Comparison of ENCODE assay signal across 17 mouse cellular contexts in genomic region chr11:69863729-69864128, GRCm38 (mm10). TPM values are rescaled to one million over a fixed set of nuclear protein-coding genes. Genes with fewer than 3 reads are reported as not detected.
A peak's percentile ranks its signal among the peaks of the same experiment; 100 is the strongest.
DNase-seq lines count a peak whose midpoint lies in the region; ATAC-seq lines count a peak whose summit lies in the region.
"Not testable (repeated sequence)": the region's sequence is repeated elsewhere in the genome, so short reads cannot be mapped to it uniquely, and the experiment has no call there.
"Had no signal": no experiment of that assay in that cellular context is flagged by ENCODE, and none has a peak within 500 bp of the region (broad histone marks: within the 10 kb centered on the region; RNA-seq: fewer than 3 reads in every experiment).

No protein-coding gene starts in this region.

- H3K9me3 ChIP-seq in heart, embryonic 10.5 days; heart, embryonic 13.5 days; liver, embryonic 11.5 days (ENCODE audit: control insufficient read depth, low read length); liver, embryonic 13.5 days (replicated peaks); liver, embryonic 15.5 days (replicated peaks); midbrain, embryonic 10.5 days (replicated peaks): not testable (repeated sequence)

- H3K9ac ChIP-seq in heart, embryonic 13.5 days = not testable (repeated sequence)
- peak overlapping the region; percentile 55; the same call in 1 of the 2 replicates for H3K9ac ChIP-seq in liver, embryonic 11.5 days (ENCODE audit: low read depth, low read length)
- peak overlapping the region; percentile 74 for H3K9ac ChIP-seq in liver, embryonic 13.5 days
- H3K9ac ChIP-seq in liver, embryonic 15.5 days = peak overlapping the region; percentile 22; the same call in 1 of the 2 replicates

- not testable (repeated sequence) for ATAC-seq in heart, embryonic 13.5 days (ENCODE audit: extremely low read depth, insufficient number of reproducible peaks, low FRiP score, low TSS enrichment)
- peak; percentile 54; the same call in 1 of the 2 replicates for ATAC-seq in liver, embryonic 11.5 days (replicated peaks; ENCODE audit: low FRiP score)
- ATAC-seq in liver, embryonic 13.5 days (ENCODE audit: low read depth) = peak; percentile 66
- ATAC-seq in liver, embryonic 15.5 days (ENCODE audit: insufficient read depth) = peak; percentile 56

- 61% methylated on average over 3 of the region's 3 CpGs for WGBS in heart, embryonic 10.5 days
- 54% methylated on average over 3 of the region's 3 CpGs for WGBS in heart, embryonic 13.5 days
- WGBS in liver, embryonic 11.5 days = 64% methylated on average over 3 of the region's 3 CpGs
- WGBS in liver, embryonic 13.5 days (ENCODE audit: insufficient replicate concordance) = 67% methylated on average over 3 of the region's 3 CpGs
- WGBS in liver, embryonic 15.5 days (ENCODE audit: insufficient replicate concordance) = 68% methylated on average over 3 of the region's 3 CpGs
- 78% methylated on average over 3 of the region's 3 CpGs for WGBS in midbrain, embryonic 10.5 days

- H3K36me3 ChIP-seq in heart, embryonic 10.5 days; heart, embryonic 13.5 days; liver, embryonic 11.5 days (ENCODE audit: control insufficient read depth, insufficient read depth, low read length); liver, embryonic 13.5 days; liver, embryonic 15.5 days (replicated peaks); midbrain, embryonic 10.5 days: not testable (repeated sequence)

- DNase-seq in heart, embryonic 10.5 days (ENCODE audit: low spot score); liver, embryonic 11.5 days (ENCODE audit: low spot score); liver, embryonic 13.5 days; midbrain, embryonic 10.5 days (ENCODE audit: low spot score): not testable (repeated sequence)

- H3K4me3 ChIP-seq in heart, embryonic 10.5 days = 0 out of 2 replicates have a peak overlapping the region, but pooled peaks have one; percentile 12
- not testable (repeated sequence) for H3K4me3 ChIP-seq in heart, embryonic 13.5 days; liver, embryonic 11.5 days (ENCODE audit: low read depth, low read length); liver, embryonic 13.5 days (replicated peaks); liver, embryonic 15.5 days (replicated peaks); midbrain, embryonic 10.5 days

- H3K27me3 ChIP-seq in heart, embryonic 10.5 days (ENCODE audit: insufficient read depth, poor library complexity, severe bottlenecking) = peaks cover 14% of the 10 kb centered on the region
- peaks cover 14% of the 10 kb centered on the region for H3K27me3 ChIP-seq in heart, embryonic 13.5 days (replicated peaks)
- H3K27me3 ChIP-seq in liver, embryonic 11.5 days (replicated peaks; ENCODE audit: control insufficient read depth, insufficient read depth, low read length) = not testable (repeated sequence)
- H3K27me3 ChIP-seq in liver, embryonic 13.5 days = peaks cover 12% of the 10 kb centered on the region
- H3K27me3 ChIP-seq in liver, embryonic 15.5 days = peaks cover 13% of the 10 kb centered on the region
- peaks cover 14% of the 10 kb centered on the region for H3K27me3 ChIP-seq in midbrain, embryonic 10.5 days (ENCODE audit: low read depth, poor library complexity, severe bottlenecking)

- not testable (repeated sequence) for H3K4me2 ChIP-seq in heart, embryonic 13.5 days
- peak overlapping the region; percentile 33 for H3K4me2 ChIP-seq in liver, embryonic 11.5 days
- H3K4me2 ChIP-seq in liver, embryonic 13.5 days = peak overlapping the region; percentile 56
- H3K4me2 ChIP-seq in liver, embryonic 15.5 days = peak overlapping the region; percentile 48

- H3K4me1 ChIP-seq in heart, embryonic 10.5 days = peaks cover 16% of the 10 kb centered on the region
- H3K4me1 ChIP-seq in heart, embryonic 13.5 days = peaks cover 14% of the 10 kb centered on the region
- H3K4me1 ChIP-seq in liver, embryonic 11.5 days (replicated peaks; ENCODE audit: control insufficient read depth, insufficient read depth, low read length) = peaks cover 15% of the 10 kb centered on the region
- peaks cover 49% of the 10 kb centered on the region for H3K4me1 ChIP-seq in liver, embryonic 13.5 days (replicated peaks)
- H3K4me1 ChIP-seq in liver, embryonic 15.5 days (replicated peaks) = peaks cover 57% of the 10 kb centered on the region
- H3K4me1 ChIP-seq in midbrain, embryonic 10.5 days = peaks cover 15% of the 10 kb centered on the region

- H3K27ac ChIP-seq in heart, embryonic 10.5 days = peak overlapping the region; percentile 78
- H3K27ac ChIP-seq in heart, embryonic 13.5 days (replicated peaks) = peak overlapping the region; percentile 65
- not testable (repeated sequence) for H3K27ac ChIP-seq in liver, embryonic 11.5 days (ENCODE audit: low read depth, low read length)
- H3K27ac ChIP-seq in liver, embryonic 13.5 days = peak overlapping the region; percentile 89
- H3K27ac ChIP-seq in liver, embryonic 15.5 days (replicated peaks) = peak overlapping the region; percentile 81
- 0 out of 2 replicates have a peak overlapping the region, but pooled peaks have one; percentile 33 for H3K27ac ChIP-seq in midbrain, embryonic 10.5 days (replicated peaks)

RNA-seq across cellular contexts. Expression of gene Tnk1, which starts 5.2 kb away (rescaled TPM):
- 0.28 and 1.2 TPM in 2 replicates for polyA plus RNA-seq in heart, embryonic 10.5 days (2016; fragmentation: Nextera tagmentation; extraction: Ambion mirVana)
- polyA plus RNA-seq in heart, embryonic 13.5 days (2015; fragmentation: Nextera tagmentation; extraction: Ambion mirVana) = 0.38 and 0.56 TPM in 2 replicates
- 0.57 and 0.62 TPM in 2 replicates for polyA plus RNA-seq in liver, embryonic 11.5 days (2014; fragmentation: Nextera tagmentation; extraction: Ambion mirVana)
- 0.76 and 1.5 TPM in 2 replicates for polyA plus RNA-seq in liver, embryonic 13.5 days (2015; fragmentation: Nextera tagmentation; extraction: Ambion mirVana)
- 0.60 and 0.62 TPM in 2 replicates for polyA plus RNA-seq in liver, embryonic 15.5 days (2015; fragmentation: Nextera tagmentation; extraction: Ambion mirVana)
- polyA plus RNA-seq in midbrain, embryonic 10.5 days (2016; fragmentation: Nextera tagmentation; extraction: Ambion mirVana) = 0.41 and 0.44 TPM in 2 replicates
- polyA plus RNA-seq: activated CD4-positive, CD25-positive, alpha-beta regulatory T cell, adult 4 months; CD4-positive, CD25-positive, alpha-beta regulatory T cell, adult 4 months; Patski had no signal

RNA-seq across cellular contexts. Expression of gene Tmem95, which starts 14.1 kb away (rescaled TPM):
- not detected in 2 replicates for polyA plus RNA-seq in heart, embryonic 10.5 days (2016; fragmentation: Nextera tagmentation; extraction: Ambion mirVana)
- not detected in 2 replicates for polyA plus RNA-seq in heart, embryonic 13.5 days (2015; fragmentation: Nextera tagmentation; extraction: Ambion mirVana)
- polyA plus RNA-seq in liver, embryonic 11.5 days (2014; fragmentation: Nextera tagmentation; extraction: Ambion mirVana) = not detected in 2 replicates
- polyA plus RNA-seq in liver, embryonic 13.5 days (2015; fragmentation: Nextera tagmentation; extraction: Ambion mirVana) = not detected in 2 replicates
- polyA plus RNA-seq in liver, embryonic 15.5 days (2015; fragmentation: Nextera tagmentation; extraction: Ambion mirVana) = not detected in 2 replicates
- not detected in 2 replicates for polyA plus RNA-seq in midbrain, embryonic 10.5 days (2016; fragmentation: Nextera tagmentation; extraction: Ambion mirVana)
- polyA plus RNA-seq: activated CD4-positive, CD25-positive, alpha-beta regulatory T cell, adult 4 months; CD4-positive, CD25-positive, alpha-beta regulatory T cell, adult 4 months; cerebellum, adult 2 months; cortical plate, adult 2 months; embryonic facial prominence, embryonic 10.5 days; embryonic facial prominence, embryonic 12.5 days; embryonic facial prominence, embryonic 14.5 days; forebrain, embryonic 13.5 days; forebrain, embryonic 15.5 days; G1E had no signal

RNA-seq across cellular contexts. Expression of gene Kctd11, which starts 17.5 kb away (rescaled TPM):
- polyA plus RNA-seq in heart, embryonic 10.5 days (2016; fragmentation: Nextera tagmentation; extraction: Ambion mirVana) = 5.0 and 6.2 TPM in 2 replicates
- polyA plus RNA-seq in heart, embryonic 13.5 days (2015; fragmentation: Nextera tagmentation; extraction: Ambion mirVana) = 3.9 TPM in 2 replicates
- polyA plus RNA-seq in liver, embryonic 11.5 days (2014; fragmentation: Nextera tagmentation; extraction: Ambion mirVana) = 2.3 and 3.6 TPM in 2 replicates
- polyA plus RNA-seq in liver, embryonic 13.5 days (2015; fragmentation: Nextera tagmentation; extraction: Ambion mirVana) = 0.89 and 1.3 TPM in 2 replicates
- 1.2 and 1.4 TPM in 2 replicates for polyA plus RNA-seq in liver, embryonic 15.5 days (2015; fragmentation: Nextera tagmentation; extraction: Ambion mirVana)
- polyA plus RNA-seq in midbrain, embryonic 10.5 days (2016; fragmentation: Nextera tagmentation; extraction: Ambion mirVana) = 6.4 and 7.0 TPM in 2 replicates

RNA-seq across cellular contexts. Expression of gene Plscr3, which starts 17.6 kb away (rescaled TPM):
- 72.7 and 74.5 TPM in 2 replicates for polyA plus RNA-seq in heart, embryonic 10.5 days (2016; fragmentation: Nextera tagmentation; extraction: Ambion mirVana)
- 75.4 and 76.2 TPM in 2 replicates for polyA plus RNA-seq in heart, embryonic 13.5 days (2015; fragmentation: Nextera tagmentation; extraction: Ambion mirVana)
- polyA plus RNA-seq in liver, embryonic 11.5 days (2014; fragmentation: Nextera tagmentation; extraction: Ambion mirVana) = 63.5 and 70.1 TPM in 2 replicates
- polyA plus RNA-seq in liver, embryonic 13.5 days (2015; fragmentation: Nextera tagmentation; extraction: Ambion mirVana) = 28.0 and 29.9 TPM in 2 replicates
- polyA plus RNA-seq in liver, embryonic 15.5 days (2015; fragmentation: Nextera tagmentation; extraction: Ambion mirVana) = 26.1 and 28.0 TPM in 2 replicates
- 70.4 and 81.8 TPM in 2 replicates for polyA plus RNA-seq in midbrain, embryonic 10.5 days (2016; fragmentation: Nextera tagmentation; extraction: Ambion mirVana)

RNA-seq across cellular contexts. Expression of gene Tmem256, which starts 25.4 kb away (rescaled TPM):
- 294 and 327 TPM in 2 replicates for polyA plus RNA-seq in heart, embryonic 10.5 days (2016; fragmentation: Nextera tagmentation; extraction: Ambion mirVana)
- 330 and 361 TPM in 2 replicates for polyA plus RNA-seq in heart, embryonic 13.5 days (2015; fragmentation: Nextera tagmentation; extraction: Ambion mirVana)
- polyA plus RNA-seq in liver, embryonic 11.5 days (2014; fragmentation: Nextera tagmentation; extraction: Ambion mirVana) = 336 and 370 TPM in 2 replicates
- 321 and 345 TPM in 2 replicates for polyA plus RNA-seq in liver, embryonic 13.5 days (2015; fragmentation: Nextera tagmentation; extraction: Ambion mirVana)
- 336 and 387 TPM in 2 replicates for polyA plus RNA-seq in liver, embryonic 15.5 days (2015; fragmentation: Nextera tagmentation; extraction: Ambion mirVana)
- 345 and 346 TPM in 2 replicates for polyA plus RNA-seq in midbrain, embryonic 10.5 days (2016; fragmentation: Nextera tagmentation; extraction: Ambion mirVana)
